Mouse (Mus musculus): ENCODE results near the gene Trmt13.
"Not testable (repeated sequence)": the region's sequence is repeated elsewhere in the genome, so short reads cannot be mapped to it uniquely, and the experiment has no call there.

Trmt13 gene

GRCm38 (mm10) chr3:116632971-116633370, 18.6 kb upstream of the Trmt13 start:
- DNase-seq = no peak

- no peak for DNase-seq
These were observed 17.1 kb upstream of the Trmt13 start for GRCm38 (mm10) chr3:116631459-116631858.

- DNase-seq = no peak
These were observed 8.3 kb upstream of the Trmt13 start for GRCm38 (mm10) chr3:116622641-116623040.

DNA sequence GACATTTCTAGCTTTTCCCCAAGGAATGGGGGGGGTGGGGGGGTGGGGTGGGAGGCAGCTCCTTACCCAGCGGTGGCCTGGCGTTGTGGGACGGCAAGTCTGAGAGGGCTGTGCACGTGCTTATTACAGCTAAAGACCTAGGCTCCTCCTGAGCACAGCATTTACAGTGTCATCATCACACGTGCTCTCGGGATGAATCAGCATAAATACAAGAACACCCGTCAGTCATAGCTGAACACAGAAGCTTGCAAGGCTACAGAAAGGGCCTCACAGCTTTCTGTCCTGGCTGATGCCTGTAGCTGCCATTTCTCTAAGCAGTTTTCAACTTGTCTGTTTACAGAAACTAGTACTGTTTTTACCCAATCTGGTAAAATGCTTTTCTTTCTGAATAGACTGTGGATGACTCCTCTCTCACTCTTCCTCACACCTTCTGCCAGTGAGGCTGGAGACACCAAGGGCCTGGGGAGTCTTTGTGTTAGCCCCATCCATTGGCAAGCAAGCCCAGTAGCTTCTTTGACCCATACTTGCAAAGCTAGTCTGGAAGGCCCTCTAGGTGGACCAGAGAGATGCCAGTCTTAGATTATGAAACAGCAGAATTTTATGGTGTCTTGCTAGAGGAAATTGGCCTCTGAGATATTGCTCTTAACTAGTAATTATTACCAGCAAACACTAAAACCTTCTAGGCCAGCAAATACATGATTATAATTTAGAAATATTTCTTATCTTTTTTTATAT, 6.4 kb upstream of the Trmt13 start:
- DNase-seq = no peak

DNA sequence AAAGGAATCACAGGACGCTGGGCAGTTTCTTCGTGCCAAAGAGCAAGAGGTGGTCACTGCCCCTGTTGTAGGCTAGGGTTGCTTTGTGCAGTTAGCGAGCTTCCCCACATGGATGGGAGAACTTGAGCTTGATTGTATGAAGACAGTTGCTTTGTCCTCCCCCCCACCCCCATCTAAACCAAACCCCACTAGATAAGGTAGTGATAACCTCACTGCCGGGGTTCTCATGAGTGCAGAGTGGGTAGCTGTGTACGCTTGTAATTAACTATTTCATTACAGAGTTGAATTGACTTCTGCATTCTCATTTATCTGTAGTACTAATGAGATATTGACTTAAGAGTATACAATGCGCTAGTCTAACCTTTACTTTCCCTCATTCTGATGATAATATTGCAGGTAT, 4.5 kb upstream of the Trmt13 start:
- no peak for DNase-seq

DNA sequence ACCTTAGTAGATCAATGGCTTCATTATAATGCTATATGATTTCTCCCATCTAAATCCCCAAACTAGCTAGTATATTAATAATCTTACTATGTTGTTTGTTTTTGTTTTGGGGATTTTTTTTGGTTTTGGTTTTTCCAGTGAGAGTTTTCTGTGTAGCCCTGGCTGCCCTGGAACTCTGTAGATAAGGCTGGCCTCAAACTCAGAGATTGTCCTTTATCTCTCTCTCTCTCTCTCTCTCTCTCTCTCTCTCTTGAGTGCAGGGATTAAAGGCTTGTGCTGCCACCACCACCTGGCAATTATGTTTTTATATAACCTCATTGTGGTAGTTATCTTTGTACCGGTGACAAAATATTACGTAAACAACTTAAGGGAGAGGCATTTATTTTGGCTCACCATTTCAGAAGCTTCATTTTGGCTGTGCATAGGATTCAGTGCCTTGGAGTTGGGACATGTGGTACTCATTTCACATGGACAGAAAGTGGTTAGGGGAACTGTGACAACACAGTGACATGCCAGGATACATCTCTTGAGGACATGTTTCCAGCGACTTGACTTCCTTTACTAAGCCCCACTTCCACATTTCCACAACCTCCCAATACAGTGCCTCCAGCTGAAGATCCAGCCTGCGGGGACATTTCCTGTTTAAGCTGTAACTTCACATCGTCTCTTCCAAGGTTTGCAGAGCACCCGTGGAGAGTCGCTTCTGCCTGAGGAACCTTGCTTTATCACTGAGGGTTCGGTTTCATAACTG, 1.1 kb upstream of the Trmt13 start:
- no peak for DNase-seq

- no peak for DNase-seq
These were observed 9.8 kb downstream of the Trmt13 start for GRCm38 (mm10) chr3:116604570-116604969.

DNA sequence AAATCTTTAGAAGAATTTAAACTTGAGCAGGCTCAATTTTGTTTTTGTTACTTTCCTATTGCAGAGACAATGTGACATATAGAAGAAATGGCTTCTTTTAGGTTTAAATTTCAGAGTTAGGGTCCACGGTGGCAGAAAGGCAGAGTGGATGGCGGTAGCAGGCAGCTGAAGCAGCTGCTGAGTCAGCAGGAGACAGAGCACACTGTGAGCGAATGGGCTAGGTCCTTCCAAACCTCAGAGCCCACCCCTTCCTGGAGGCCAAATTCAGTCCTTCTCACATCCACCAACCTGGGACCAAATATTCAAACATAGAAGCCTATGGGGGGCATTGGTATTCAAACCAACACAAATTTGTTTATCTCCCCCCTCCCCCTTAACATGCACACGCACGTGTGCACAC, 12.6 kb downstream of the Trmt13 start:
- DNase-seq = no peak

DNA sequence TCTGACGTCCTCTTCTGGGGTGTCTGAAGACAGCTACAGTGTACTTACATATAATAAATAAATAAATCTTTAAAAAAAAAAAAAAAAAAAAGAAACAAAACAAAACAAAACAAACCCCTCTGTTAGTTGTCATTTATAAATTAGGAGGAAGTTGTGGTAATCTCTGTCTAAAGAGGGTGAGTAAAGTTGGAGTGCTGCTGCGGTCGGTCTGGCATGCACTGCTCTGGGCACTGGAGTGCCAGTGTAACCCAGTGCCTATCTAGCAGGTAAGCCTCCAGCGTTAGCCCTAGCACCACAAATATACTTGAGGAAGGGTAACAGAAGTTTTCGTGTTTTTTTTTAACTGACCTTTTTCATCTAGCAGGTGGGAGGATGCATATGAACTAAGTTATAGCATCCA, 13.4 kb downstream of the Trmt13 start:
- no peak for DNase-seq

GRCm38 (mm10) chr3:116599705-116600104, 14.7 kb downstream of the Trmt13 start:
- no peak for DNase-seq

GRCm38 (mm10) chr3:116595603-116595991, 18.8 kb downstream of the Trmt13 start:
- DNase-seq = no peak

GRCm38 (mm10) chr3:116594728-116595602, 19.4 kb downstream of the Trmt13 start, which contains the start of gene Sass6:
TSS of gene Sass6 (plus strand) at chr3:116594982.
- DNase-seq = peak; percentile 96

DNA sequence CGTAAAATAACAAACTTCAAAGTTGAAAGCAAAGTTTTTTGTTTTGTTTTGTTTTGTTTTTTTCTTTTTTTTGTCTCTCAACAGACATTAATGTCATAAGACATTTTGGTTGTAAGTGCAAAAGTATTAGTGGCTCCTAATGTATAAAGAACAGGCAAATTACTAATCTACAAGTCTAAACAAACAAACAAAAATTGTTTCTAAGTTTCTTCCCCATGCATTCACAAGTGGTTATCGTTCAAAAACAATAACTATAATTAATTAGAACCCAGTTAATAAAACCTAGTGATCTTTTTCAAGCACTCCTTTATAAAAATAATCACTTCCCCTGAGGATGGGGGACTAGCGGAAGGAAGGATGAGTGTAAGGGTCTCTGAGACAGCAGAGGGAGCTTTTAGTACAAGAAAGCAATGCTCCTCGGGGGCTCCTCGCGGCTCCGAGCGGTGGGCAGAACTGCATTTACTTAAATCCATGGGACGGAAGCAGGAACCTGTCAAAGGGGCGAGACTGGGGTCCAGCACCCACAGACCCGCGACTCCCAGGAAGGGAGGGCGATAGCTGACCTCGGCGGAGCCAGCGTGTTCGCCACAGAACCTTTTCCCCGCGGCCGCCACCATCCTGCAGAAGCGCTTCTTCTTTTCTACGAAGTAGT, 20.2 kb downstream of the Trmt13 start:
- no peak for DNase-seq

DNA sequence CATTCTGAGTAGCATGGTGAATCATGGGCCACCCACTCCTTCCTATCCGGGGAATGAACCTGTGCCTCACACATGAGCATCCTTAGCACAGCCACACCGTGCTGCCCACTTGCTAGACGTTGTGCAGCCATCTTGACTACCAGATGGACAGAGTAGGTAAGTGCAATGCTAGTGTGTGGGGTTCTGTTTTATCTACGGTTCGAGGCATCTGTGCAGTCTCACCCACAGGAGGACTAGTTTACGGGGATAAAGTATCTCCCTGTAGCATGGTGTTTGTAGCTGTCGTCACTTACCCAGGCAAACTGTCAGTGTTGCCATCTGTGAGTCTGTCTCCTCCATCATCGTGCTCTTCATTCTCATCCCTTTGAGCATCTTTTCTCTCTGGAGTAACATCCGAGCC, 32.2 kb downstream of the Trmt13 start:
- DNase-seq = no peak

- no peak for DNase-seq
These were observed 37.1 kb downstream of the Trmt13 start for GRCm38 (mm10) chr3:116577286-116577685.

DNA sequence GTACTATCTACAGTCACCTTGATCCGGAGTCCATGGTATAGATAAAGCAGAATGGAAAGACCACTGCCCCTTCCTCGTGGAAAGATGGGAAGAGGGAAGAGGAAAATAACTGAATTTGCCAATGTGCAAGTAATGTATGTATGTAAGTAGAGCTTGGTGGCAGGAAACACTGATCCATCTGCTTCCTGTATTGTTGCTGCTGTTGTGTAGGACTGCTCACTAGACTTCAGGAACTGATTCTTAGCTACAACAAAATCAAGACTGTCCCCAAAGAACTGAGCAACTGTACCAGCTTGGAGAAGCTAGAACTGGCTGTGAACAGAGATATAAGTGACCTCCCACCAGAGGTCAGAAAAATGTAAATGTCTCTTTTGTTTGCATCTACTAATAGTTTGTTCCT, 43.8 kb downstream of the Trmt13 start:
- no peak for DNase-seq

DNA sequence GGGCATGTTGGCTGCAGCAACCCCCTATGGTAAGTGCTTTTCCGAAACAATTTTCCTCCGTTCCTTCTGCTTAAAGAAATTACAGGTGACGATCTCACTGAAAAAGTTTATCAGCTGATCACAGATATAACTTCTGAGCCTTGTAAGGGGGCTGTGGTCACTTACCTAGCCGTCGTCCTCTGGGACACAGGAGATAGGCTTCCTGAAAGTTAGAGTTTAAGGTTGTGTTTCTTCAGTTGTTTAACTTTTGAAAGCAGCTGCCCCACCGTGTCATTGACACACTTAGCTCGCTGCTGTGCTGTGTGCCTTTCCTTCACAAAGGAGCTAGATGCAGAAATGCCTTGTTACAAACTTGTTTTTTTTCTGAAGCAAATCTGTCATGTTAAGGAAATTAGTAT, 51.3 kb downstream of the Trmt13 start:
- DNase-seq = no peak

- DNase-seq = no peak
These were observed 51.8 kb downstream of the Trmt13 start, which contains the start of gene Lrrc39 for GRCm38 (mm10) chr3:116562408-116563094. TSS of gene Lrrc39 (plus strand) at chr3:116562973.

DNA sequence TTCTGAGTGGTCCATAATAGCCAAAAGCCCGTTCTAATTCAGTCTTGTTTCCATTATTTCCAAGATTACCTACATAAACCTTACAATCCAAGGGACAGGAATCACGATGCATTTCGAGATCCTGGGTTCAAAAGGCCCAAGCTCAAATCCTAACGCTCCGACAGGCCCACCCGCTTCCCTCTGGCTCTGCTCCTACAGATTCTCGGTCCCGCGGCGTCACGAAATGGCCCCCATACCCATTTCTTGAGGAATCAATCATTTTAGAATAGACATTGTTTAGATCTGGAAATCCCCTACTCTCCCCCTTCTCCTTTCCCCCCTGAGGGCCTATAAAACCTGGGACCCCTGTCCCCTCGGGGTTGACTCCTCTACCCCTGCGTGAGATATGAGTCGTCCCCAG, 53.1 kb downstream of the Trmt13 start:
- DNase-seq = not testable (repeated sequence)

- no peak for DNase-seq
These were observed 63.0 kb downstream of the Trmt13 start for GRCm38 (mm10) chr3:116551362-116551761.

- no peak for DNase-seq
These were observed 67.0 kb downstream of the Trmt13 start for GRCm38 (mm10) chr3:116547430-116547829.

- DNase-seq = no peak
These were observed 71.9 kb downstream of the Trmt13 start for GRCm38 (mm10) chr3:116542532-116542931.
